Mouse (Mus musculus) NIH3T3 (cell line): ENCODE data around the gene Gm3633.
"Not testable (repeated sequence)": the region's sequence is repeated elsewhere in the genome, so short reads cannot be mapped to it uniquely, and the experiment has no call there.

Experiments
- DNase-seq: peaks from one replicate; pipeline ENCODE4 v3.0.0-alpha.2; 2012; ENCODE audit warnings: low read depth

Gene Gm3633

DNA sequence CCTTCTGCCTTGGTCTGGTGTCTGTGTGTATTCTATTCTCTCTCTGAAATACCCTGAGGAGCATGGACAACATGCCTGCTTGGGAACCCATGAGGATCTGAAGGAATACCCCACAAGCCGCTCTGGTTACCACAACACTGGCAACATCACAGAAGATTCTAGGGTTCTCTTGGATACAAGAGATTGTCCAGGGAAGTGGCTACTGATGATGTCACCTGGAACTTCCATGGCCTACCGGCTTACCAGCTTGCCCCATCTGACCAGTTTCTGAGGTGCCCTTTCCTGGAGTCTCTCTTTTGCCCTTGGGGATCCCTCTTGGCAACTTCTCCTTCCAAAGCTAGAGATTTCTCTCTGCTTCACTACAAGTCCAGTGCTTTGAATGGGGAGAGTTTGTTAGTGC lies at the start of gene Gm3633:
Gene Gm3633 (minus strand): TSS at position 101 of the 400 bp plus-strand sequence.
- not testable (repeated sequence) for DNase-seq

DNA sequence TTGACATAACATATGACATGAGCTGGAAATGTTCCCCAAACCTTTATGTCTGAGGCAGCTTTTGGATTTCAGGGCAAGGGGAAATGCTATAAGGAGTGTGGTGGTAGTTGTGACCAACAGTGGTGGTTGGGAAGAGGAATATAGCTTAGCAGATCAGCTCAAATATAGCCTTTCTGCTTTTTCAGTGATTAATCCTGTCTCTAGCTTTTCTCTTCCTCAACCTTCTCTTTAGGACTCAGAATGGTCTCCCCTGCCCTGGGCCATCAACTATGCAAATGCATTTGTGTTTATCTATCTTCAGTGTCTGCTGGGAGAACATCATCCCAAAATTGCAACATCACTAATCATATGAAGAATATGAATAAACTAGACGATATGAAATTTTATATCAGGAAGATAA lies 13.9 kb upstream of the Gm3633 start, which contains the start of gene Gm10378:
Gene Gm10378 (plus strand): TSS at position 301 of the 400 bp plus-strand sequence.
- not testable (repeated sequence) for DNase-seq

DNA sequence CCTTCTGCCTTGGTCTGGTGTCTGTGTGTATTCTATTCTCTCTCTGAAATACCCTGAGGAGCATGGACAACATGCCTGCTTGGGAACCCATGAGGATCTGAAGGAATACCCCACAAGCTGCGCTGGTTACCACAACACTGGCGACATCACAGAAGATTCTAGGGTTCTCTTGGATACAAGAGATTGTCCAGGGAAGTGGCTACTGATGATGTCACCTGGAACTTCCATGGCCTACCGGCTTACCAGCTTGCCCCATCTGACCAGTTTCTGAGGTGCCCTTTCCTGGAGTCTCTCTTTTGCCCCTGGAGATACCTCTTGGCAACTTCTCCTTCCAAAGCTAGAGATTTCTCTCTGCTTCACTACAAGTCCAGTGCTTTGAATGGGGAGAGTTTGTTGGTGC lies 41.9 kb downstream of the Gm3633 start, which contains the start of gene Gm17124:
Gene Gm17124 (minus strand): TSS at position 101 of the 400 bp plus-strand sequence.
- DNase-seq, result not testable (repeated sequence)
